Mouse (Mus musculus) midbrain, embryonic 15.5 days (tissue): ENCODE data around the gene Hdac7. TPM values are rescaled to one million over a fixed set of nuclear protein-coding genes. Genes with fewer than 3 reads are reported as not detected.

Experiments
- ATAC-seq: fragments of 200-750 bp; cut with Nextera tagmentation; replicated peaks from 2 replicates; pipeline ENCODE4 v1.8.0; 2017; ENCODE audit warnings: moderate TSS enrichment
- H3K27ac ChIP-seq: fragments of 300-500 bp; sonication (generic); 2 replicates; pipeline ENCODE4 v1.5.1; 2015; ENCODE audit warnings: mild to moderate bottlenecking, inconsistent platforms
- H3K27me3 ChIP-seq: fragments of 300-500 bp; sonication (generic); replicated peaks from 2 replicates; pipeline ENCODE4 v1.6.1; 2015; ENCODE audit warnings: inconsistent platforms
- H3K36me3 ChIP-seq: fragments of 300-500 bp; sonication (generic); replicated peaks from 2 replicates; pipeline ENCODE4 v1.6.1; 2015; ENCODE audit warnings: inconsistent platforms
- H3K4me1 ChIP-seq: fragments of 300-500 bp; sonication (generic); 2 replicates; pipeline ENCODE4 v1.6.1; 2015; ENCODE audit warnings: inconsistent platforms
- H3K4me2 ChIP-seq: fragments of 300-500 bp; sonication (generic); 2 replicates; pipeline ENCODE4 v1.6.1; 2015; ENCODE audit warnings: inconsistent platforms, mild to moderate bottlenecking, moderate library complexity
- H3K4me3 ChIP-seq: fragments of 300-500 bp; sonication (generic); 2 replicates; pipeline ENCODE4 v1.5.1; 2015; ENCODE audit warnings: mild to moderate bottlenecking, inconsistent platforms
- H3K9ac ChIP-seq: fragments of 300-500 bp; sonication (generic); 2 replicates; pipeline ENCODE4 v1.6.1; 2015; ENCODE audit warnings: mild to moderate bottlenecking, inconsistent platforms
- H3K9me3 ChIP-seq: fragments of 300-500 bp; sonication (generic); 2 replicates; pipeline ENCODE4 v1.6.1; 2016; ENCODE audit warnings: inconsistent platforms
- WGBS: fragments of 180-500 bp; shearing (Covaris S2); methylation state at CpG from one replicate; pipeline ENCODE4 v1.1.7; 2015; ENCODE audit warnings: mixed read lengths; 5-methylcytosine and 5-hydroxymethylcytosine counted together
- polyA plus RNA-seq: library from polyadenylated mRNA; unstranded; fragments of >200 nt; fragmentation: Nextera tagmentation; extraction: Ambion mirVana; gene quantifications from 2 replicates; pipeline ENCODE4 v1.2.1, GENCODE M21; 2015

Gene Hdac7
- polyA plus RNA-seq, 1 experiment from 2014 or later = 34.5 TPM

DNA sequence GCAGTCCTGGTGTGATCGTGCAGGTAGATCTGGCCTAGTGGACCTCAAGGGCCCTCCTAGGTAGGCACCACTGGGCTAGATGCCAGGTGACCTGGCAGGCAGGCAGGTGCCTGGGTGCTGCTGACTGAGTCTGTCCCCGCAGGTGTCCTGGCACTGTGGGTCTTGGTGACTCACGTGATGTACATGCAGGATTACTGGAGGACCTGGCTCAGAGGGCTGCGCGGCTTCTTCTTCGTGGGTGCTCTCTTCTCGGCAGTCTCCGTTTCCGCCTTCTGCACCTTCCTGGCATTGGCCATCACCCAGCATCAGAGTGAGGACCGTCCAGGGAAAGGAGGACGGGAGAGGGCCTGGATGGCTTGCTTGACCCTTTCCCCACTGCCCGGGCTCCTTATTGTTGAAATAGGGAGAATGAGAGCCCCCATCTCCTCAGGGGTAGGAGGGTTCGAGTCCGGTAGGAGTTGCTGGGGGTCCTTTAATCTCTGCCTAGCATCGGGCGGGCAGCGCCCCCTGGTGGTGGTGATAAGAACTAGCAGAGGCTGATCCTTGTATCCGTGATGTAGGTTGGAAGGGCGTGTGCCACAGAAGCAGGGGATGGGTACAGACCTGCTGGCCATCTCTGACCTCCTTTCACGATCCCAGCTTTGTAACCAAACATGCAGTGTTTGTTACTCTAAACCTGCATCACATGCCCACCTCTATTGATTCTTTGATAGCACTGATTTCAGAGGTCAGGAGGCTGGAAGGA lies 54.4 kb downstream of the Hdac7 start:
- 0 out of 2 replicates have a peak, but pooled peaks cover 8% of the 10 kb centered on the region for H3K36me3 ChIP-seq
- no peak overlapping the region for H3K4me2 ChIP-seq
- H3K27me3 ChIP-seq = no peaks in the 10 kb centered on the region
- peaks cover 12% of the 10 kb centered on the region; the same call in 1 of the 2 replicates for H3K4me1 ChIP-seq
- 54% methylated on average over 20 of the region's 20 CpGs for WGBS
- no peak for ATAC-seq
- H3K27ac ChIP-seq = no peak overlapping the region
- H3K4me3 ChIP-seq = no peak overlapping the region
- H3K9me3 ChIP-seq = no peaks in the 10 kb centered on the region
- H3K9ac ChIP-seq = no peak overlapping the region

DNA sequence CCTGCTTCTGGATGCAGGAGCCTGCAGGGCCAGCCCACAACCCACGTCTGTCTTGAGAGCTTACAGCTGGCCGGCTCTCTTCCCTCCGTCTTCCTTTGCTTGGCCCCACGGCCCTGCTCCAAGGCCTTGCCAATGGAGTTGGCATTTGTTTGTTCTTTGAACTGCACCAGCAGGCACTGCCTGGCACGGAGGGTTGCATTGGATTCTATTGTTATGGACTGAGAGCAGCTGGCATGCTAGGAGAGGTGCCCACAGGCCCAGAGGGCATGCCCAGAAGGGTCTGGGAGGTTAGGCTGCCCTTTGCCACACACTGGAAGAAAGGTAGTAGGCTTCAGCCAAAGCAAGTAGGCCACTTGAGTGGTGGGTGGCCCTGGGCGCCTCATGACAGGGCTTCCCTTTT lies 55.5 kb downstream of the Hdac7 start:
- ATAC-seq = no peak
- H3K27ac ChIP-seq = peak overlapping the region; percentile 43; the same call in 1 of the 2 replicates

DNA sequence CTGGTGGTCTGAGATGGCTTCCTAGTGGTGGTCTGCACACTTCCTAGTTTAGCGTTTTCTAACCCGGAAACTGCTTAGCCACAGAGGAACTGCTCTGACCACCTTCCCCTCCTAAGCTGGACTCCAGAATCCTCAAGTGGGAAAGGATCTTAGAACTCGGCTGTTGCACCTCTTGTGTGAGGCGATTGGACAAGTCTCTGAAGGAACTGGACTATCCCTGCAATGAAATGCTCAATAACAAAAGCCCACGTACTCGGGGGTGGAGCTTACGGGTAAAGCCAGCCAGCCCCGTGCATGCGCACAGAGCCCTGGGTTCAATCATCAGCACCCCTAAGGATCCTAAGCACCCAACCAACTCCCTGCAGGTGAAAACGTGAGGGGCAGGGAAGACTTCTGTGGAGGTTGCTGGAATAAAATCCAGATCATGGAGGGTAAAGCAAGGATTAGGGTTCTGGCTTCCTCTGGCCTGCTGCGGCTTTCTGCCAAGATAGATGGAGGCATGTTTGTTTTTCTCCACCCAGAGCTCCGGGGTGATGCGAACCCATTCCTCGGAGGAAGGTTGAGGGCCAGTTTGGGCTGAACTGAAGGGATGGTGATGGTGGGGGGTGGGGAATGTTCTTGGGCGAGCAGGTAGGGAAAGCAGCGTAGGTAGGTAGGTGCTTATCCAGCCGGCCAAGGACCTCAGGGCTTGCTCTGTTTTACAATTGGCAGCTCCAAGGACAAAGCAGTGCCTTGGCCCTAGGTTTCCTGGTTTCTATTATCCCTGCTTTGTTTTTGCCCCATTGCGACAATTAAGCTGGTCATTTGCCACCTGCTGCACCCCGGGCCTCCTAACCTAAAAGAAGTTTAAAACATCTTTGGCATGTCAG lies 56.3 kb downstream of the Hdac7 start:
- Histone ChIP-seq H3K4me2 (no peak overlapping the region), H3K4me3 (no peak overlapping the region), H3K9me3 (no peaks in the 10 kb centered on the region), H3K9ac (no peak overlapping the region), H3K27ac (0 out of 2 replicates have a peak overlapping the region, but pooled peaks have one; percentile 43), H3K36me3 (no peaks in the 10 kb centered on the region), H3K4me1 (peaks cover 15% of the 10 kb centered on the region; the same call in 1 of the 2 replicates), H3K27me3 (peaks cover 3% of the 10 kb centered on the region; the same call in 1 of the 2 replicates)
- 68% methylated on average over 19 of the region's 19 CpGs for WGBS
- ATAC-seq = no peak

More for the DNA sequence above, 55.5 kb downstream of the Hdac7 start:
- Histone ChIP-seq H3K27me3 (no peaks in the 10 kb centered on the region), H3K9me3 (no peaks in the 10 kb centered on the region), H3K4me1 (peaks cover 15% of the 10 kb centered on the region; the same call in 1 of the 2 replicates), H3K4me2 (no peak overlapping the region), H3K36me3 (0 out of 2 replicates have a peak, but pooled peaks cover under 1% of the 10 kb centered on the region), H3K9ac (no peak overlapping the region), H3K4me3 (no peak overlapping the region)
- WGBS = 55% methylated on average over 6 of the region's 6 CpGs

DNA sequence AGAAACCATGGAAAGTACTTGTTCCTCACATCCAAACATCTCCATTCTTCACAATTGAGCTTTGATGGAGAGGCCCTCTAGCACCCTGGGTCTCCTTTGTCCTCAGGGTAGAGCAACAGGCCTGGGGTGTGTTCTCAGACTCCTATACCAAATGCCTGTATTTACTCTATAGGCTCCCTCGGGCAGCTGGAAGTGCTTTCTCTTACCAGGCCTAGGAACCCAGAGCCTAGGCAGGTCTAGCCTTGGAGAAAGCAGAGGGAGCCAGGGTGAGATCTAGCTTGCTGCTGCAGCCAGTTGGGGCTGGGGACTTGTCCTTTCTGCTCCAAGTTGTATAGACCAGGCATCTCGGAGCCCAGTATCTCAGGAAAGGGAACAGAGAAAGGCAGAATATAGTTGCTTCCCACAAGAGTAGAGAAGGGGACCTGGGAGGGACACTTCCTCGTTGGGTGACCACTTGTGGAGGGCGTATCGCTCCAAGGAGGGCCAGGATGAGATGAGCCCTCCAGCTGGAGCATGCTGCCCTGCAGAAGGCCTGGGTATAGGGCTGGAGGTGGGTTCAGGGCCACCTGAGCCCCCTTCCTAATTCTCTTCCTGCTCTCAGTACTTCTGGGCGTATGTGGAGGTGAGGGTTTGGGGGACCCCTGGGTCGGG lies 57.0 kb downstream of the Hdac7 start:
- Histone ChIP-seq H3K4me2 (no peak overlapping the region), H3K9me3 (no peaks in the 10 kb centered on the region), H3K4me1 (peaks cover 16% of the 10 kb centered on the region; the same call in 1 of the 2 replicates), H3K27me3 (peaks cover 10% of the 10 kb centered on the region; the same call in 1 of the 2 replicates), H3K27ac (no peak overlapping the region), H3K36me3 (no peaks in the 10 kb centered on the region), H3K9ac (no peak overlapping the region), H3K4me3 (no peak overlapping the region)
- no peak for ATAC-seq
- WGBS = 82% methylated on average over 7 of the region's 7 CpGs

DNA sequence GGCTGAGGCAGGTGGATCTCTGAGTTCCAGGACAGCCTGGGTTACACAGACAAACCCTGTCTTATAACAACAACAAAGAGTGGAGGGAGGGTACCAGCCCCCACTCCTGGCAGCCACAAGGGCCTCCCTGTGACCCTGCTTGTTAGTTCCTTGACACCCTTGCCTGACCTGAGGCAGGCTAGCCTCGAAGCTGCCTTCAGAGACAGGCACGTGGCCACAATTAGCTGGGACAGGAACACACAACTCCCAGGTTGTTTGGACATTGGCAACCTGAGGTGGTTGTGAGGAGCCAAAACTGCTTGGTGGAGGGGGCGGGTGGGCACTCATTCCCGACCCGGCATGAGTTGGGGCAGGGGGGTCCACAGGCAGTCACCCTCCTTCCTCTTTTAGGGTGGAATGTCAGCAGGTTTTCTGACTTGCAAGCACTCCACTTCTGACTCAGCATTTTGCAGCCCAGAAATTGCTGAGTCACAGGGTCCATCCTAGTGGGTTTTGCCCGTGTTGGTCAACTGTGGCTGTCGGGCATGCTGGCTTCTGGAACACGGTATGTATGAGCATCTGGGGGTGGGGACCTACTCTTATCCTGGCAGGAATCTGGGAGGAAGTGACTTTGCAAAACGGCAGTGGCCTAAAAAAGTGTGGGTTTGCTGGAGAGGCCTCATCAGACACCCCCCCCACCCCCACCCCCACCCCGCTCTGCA lies 57.7 kb downstream of the Hdac7 start:
- peaks cover 14% of the 10 kb centered on the region; the same call in 1 of the 2 replicates for H3K27me3 ChIP-seq
- no peak overlapping the region for H3K4me3 ChIP-seq
- H3K4me2 ChIP-seq = no peak overlapping the region
- no peaks in the 10 kb centered on the region for H3K9me3 ChIP-seq
- H3K9ac ChIP-seq = no peak overlapping the region
- no peak overlapping the region for H3K27ac ChIP-seq
- peaks cover 22% of the 10 kb centered on the region; the same call in 1 of the 2 replicates for H3K4me1 ChIP-seq
- whole genome bisulfite sequencing = 83% methylated on average over 10 of the region's 10 CpGs
- no peaks in the 10 kb centered on the region for H3K36me3 ChIP-seq
- no peak for ATAC-seq

DNA sequence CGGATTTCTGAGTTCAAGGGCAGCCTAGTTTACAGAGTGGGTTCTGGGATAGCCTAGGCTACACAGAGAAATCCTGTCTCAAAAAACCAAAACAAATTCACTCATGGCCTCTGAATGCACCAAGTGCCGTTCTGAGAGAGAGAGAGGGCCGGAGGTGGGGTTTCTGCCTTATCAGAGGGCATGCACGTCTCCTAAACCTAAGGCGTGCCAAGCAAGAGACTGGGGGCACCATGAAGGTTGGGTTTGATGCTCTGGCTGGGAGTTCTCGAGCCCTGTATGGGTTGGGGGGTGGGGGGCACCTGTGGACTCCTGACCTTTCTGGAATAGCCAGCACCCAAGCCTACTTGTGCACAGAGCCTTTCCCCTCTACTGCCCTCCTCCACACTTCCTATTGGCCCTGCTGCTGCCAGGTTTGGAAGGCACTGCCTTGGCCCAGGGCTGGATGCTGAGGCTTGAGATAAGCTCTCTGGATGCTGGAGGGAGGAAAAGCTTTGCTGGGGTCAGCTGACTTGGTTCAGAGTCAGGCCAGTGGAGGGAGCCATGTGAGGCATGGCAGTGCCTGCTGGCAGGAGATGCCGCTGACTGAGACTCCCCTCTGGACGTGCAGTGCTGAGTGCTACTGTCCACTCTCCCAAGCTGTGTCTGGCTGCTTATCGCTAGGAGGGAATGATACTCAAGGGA lies 58.4 kb downstream of the Hdac7 start:
- no peak overlapping the region for H3K9ac ChIP-seq
- peaks cover 17% of the 10 kb centered on the region; the same call in 1 of the 2 replicates for H3K27me3 ChIP-seq
- H3K4me3 ChIP-seq = no peak overlapping the region
- H3K9me3 ChIP-seq = no peaks in the 10 kb centered on the region
- H3K4me2 ChIP-seq = peak overlapping the region; percentile 68; the same call in 1 of the 2 replicates
- WGBS = 86% methylated on average over 9 of the region's 9 CpGs
- H3K36me3 ChIP-seq = no peaks in the 10 kb centered on the region
- peaks cover 22% of the 10 kb centered on the region; the same call in 1 of the 2 replicates for H3K4me1 ChIP-seq
- H3K27ac ChIP-seq = no peak overlapping the region
- ATAC-seq = no peak

DNA sequence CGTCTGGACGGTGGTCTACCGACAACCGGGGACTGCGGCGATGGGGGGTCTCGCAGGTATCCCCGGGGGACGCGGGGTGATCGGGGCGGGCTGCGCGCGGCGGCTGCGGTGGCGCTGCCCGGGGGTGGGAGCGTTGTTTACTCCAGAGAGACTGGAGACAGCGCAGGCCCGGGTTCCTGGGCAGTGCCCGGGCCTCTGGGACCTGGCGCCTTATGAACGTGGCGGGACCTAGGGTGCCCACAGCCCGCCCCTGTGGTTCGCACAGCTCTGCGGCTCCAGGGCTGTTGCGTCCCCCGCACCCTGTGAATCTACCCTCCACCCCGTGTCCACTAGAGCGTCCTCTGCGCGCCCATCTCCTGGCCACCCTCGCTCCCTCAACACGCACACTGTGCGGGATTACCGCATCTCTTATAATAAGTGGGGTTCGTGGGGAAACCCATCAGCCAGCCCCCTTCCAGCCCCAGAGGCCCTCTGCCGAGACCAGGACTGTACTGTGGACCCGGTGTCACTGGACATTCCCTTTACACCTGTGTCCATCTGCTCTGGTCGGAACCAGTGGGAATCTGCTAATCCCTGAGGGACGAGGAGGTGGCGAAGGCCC lies 59.6 kb downstream of the Hdac7 start:
- Histone ChIP-seq H3K4me2 (peak overlapping the region; percentile 68), H3K27ac (peak overlapping the region; percentile 53), H3K9ac (peak overlapping the region; percentile 73), H3K36me3 (no peaks in the 10 kb centered on the region), H3K27me3 (peaks cover 17% of the 10 kb centered on the region; the same call in 1 of the 2 replicates), H3K4me3 (peak overlapping the region; percentile 54), H3K4me1 (peaks cover 22% of the 10 kb centered on the region; the same call in 1 of the 2 replicates), H3K9me3 (no peaks in the 10 kb centered on the region)
- WGBS = 3% methylated on average over 45 of the region's 45 CpGs
- peak; percentile 76 for ATAC-seq

DNA sequence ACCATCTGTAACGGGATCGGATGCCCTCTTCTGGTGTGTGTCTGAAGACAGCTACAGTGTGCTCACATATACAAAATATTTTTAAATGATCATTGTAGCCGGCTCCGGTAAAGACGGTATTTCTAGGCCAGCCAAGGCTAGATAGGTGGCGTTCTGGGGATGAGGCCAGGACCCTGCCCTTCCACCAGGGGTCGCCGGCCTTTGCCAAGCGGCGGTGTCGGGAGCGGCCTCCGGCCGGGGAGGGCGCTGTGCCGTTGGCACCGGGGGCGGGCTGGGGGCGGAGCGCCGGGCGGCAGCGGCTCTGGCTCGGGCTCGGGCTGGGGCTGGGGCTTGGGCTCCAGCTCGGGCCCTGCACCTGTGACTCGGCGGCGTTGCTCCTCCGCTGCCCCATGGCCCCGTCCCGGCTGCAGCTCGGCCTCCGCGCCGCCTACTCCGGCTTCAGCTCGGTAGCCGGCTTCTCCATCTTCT lies 60.2 kb downstream of the Hdac7 start:
- H3K9ac ChIP-seq = peak overlapping the region; percentile 73
- peak overlapping the region; percentile 53 for H3K27ac ChIP-seq
- no peaks in the 10 kb centered on the region for H3K9me3 ChIP-seq
- H3K36me3 ChIP-seq = no peaks in the 10 kb centered on the region
- peak overlapping the region; percentile 68 for H3K4me2 ChIP-seq
- peak overlapping the region; percentile 54 for H3K4me3 ChIP-seq
- peaks cover 22% of the 10 kb centered on the region; the same call in 1 of the 2 replicates for H3K4me1 ChIP-seq
- H3K27me3 ChIP-seq = peaks cover 17% of the 10 kb centered on the region; the same call in 1 of the 2 replicates
- 2% methylated on average over 36 of the region's 39 CpGs for WGBS
- peak; percentile 88 for ATAC-seq

DNA sequence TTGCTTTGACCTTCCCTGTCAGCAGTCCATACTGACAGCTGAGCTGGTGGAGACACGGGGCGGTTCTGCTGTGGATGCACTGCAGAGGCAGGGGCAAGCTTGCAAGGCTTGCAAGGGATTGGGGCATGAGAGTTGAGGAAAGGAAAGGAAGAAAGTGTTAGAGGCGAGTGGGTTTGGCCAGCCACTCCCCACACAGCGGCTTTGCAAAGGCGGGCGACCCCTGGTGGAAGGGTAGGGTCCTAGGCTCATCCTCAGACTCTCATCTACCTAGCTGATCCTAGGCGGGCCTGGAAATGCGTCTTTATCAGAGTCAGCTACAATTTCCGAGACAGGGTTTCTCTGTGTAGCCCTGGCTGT lies 61.6 kb downstream of the Hdac7 start:
- Histone ChIP-seq H3K9me3 (no peaks in the 10 kb centered on the region), H3K36me3 (no peaks in the 10 kb centered on the region), H3K4me2 (no peak overlapping the region; the same call in 1 of the 2 replicates), H3K4me1 (peaks cover 22% of the 10 kb centered on the region; the same call in 1 of the 2 replicates), H3K27me3 (peaks cover 17% of the 10 kb centered on the region; the same call in 1 of the 2 replicates), H3K9ac (no peak overlapping the region), H3K27ac (no peak overlapping the region), H3K4me3 (no peak overlapping the region)
- ATAC-seq = no peak
- 2% methylated on average over 9 of the region's 9 CpGs for WGBS

DNA sequence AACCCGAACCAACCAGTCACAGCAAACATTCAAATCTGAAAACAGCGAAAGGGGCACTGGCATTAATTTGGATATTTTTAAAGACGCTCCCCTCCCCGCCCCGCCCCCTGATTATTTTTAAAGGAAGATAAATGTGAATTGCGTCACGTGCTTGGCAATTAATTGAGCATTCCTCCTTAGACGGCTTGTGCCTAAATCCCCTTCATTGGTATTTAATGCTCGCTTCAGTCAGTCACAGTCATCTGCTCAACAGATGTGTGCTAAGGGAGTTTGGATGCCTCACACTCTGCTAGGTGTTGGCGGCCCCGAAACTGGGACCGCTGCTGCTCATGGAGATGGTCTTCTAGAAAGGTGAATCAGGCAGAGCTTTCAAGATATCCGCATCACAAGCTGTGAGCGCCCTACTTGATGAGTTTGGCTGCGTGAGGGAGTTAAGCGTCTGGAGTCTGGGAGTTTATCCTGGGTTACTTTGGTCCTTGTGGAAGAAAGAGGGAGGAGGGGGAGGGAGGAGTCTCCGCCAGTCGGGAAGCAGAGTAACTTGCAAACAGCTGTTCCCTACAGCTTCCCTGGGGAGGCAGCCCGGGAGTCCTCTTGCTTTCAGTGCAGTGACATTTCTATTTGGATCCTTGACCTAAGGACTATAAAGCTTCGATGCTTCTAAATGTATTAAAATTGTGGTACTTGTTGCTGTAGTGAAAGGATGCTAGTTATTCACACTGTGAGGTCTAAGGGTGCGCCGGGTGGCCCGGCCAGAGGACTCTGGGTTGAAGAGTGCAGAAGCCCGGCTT lies 62.1 kb downstream of the Hdac7 start:
- peaks cover 22% of the 10 kb centered on the region; the same call in 1 of the 2 replicates for H3K4me1 ChIP-seq
- 0 out of 2 replicates have a peak overlapping the region, but pooled peaks have one; percentile 8 for H3K27ac ChIP-seq
- no peak for ATAC-seq
- no peak overlapping the region for H3K9ac ChIP-seq
- no peak overlapping the region for H3K4me3 ChIP-seq
- H3K27me3 ChIP-seq = peaks cover 17% of the 10 kb centered on the region; the same call in 1 of the 2 replicates
- H3K36me3 ChIP-seq = no peaks in the 10 kb centered on the region
- no peak overlapping the region; the same call in 1 of the 2 replicates for H3K4me2 ChIP-seq
- no peaks in the 10 kb centered on the region for H3K9me3 ChIP-seq
- 10% methylated on average over 24 of the region's 24 CpGs for WGBS
